Mouse (Mus musculus) liver (tissue): ENCODE measurements around the gene Klk1b9.
"Not testable (repeated sequence)": the region's sequence is repeated elsewhere in the genome, so short reads cannot be mapped to it uniquely, and the experiment has no call there.

Experiments used
- DNase-seq: peaks from one replicate; pipeline ENCODE4 v3.0.0-alpha.2; 2020; ENCODE audit warnings: mixed read lengths

The Klk1b9 gene

GRCm38 (mm10) chr7:43975761-43976160, at the start of gene Klk1b9:
Gene Klk1b9 (plus strand): TSS chr7:43976061.
- not testable (repeated sequence) for DNase-seq

GRCm38 (mm10) chr7:43928521-43928920, 47.3 kb upstream of the Klk1b9 start:
- peak; percentile 13 for DNase-seq

GRCm38 (mm10) chr7:43932337-43932736, 43.5 kb upstream of the Klk1b9 start:
- DNase-seq = no peak

- DNase-seq = no peak
Measured at GRCm38 (mm10) chr7:43933440-43933839, 42.4 kb upstream of the Klk1b9 start, which contains the start of gene Klk15. Gene Klk15 (plus strand): TSS chr7:43933740.

GRCm38 (mm10) chr7:43934747-43935146, 41.1 kb upstream of the Klk1b9 start:
- no peak for DNase-seq

- DNase-seq = no peak
Measured at GRCm38 (mm10) chr7:43936551-43936950, 39.3 kb upstream of the Klk1b9 start.

- DNase-seq = not testable (repeated sequence)
Measured at GRCm38 (mm10) chr7:43942293-43942692, 33.6 kb upstream of the Klk1b9 start.

GRCm38 (mm10) chr7:43944727-43945264, 31.1 kb upstream of the Klk1b9 start:
- DNase-seq = no peak

GRCm38 (mm10) chr7:43950364-43950763, 25.5 kb upstream of the Klk1b9 start, which contains the start of gene Klk1b8:
Gene Klk1b8 (plus strand): TSS chr7:43950664.
- no peak for DNase-seq

GRCm38 (mm10) chr7:43952703-43953102, 23.2 kb upstream of the Klk1b9 start:
- DNase-seq = no peak

- no peak for DNase-seq
Measured at GRCm38 (mm10) chr7:43966451-43966850, 9.4 kb upstream of the Klk1b9 start, which contains the start of gene Klk1b1. Gene Klk1b1 (plus strand): TSS chr7:43966751.

GRCm38 (mm10) chr7:43967058-43967457, 8.8 kb upstream of the Klk1b9 start:
- DNase-seq = no peak

GRCm38 (mm10) chr7:43967612-43968011, 8.2 kb upstream of the Klk1b9 start:
- no peak for DNase-seq

GRCm38 (mm10) chr7:43985657-43986056, 9.8 kb downstream of the Klk1b9 start:
- DNase-seq = no peak

GRCm38 (mm10) chr7:43994821-43995220, 19.0 kb downstream of the Klk1b9 start:
- DNase-seq = not testable (repeated sequence)

- not testable (repeated sequence) for DNase-seq
Measured at GRCm38 (mm10) chr7:43995577-43995976, 19.7 kb downstream of the Klk1b9 start, which contains the start of gene Klk1b11. Gene Klk1b11 (plus strand): TSS chr7:43995877.

GRCm38 (mm10) chr7:44004847-44005246, 29.0 kb downstream of the Klk1b9 start:
- no peak for DNase-seq

- not testable (repeated sequence) for DNase-seq
Measured at GRCm38 (mm10) chr7:44011868-44012267, 36.0 kb downstream of the Klk1b9 start, which contains the start of gene Klk1b26. Gene Klk1b26 (plus strand): TSS chr7:44012168.

GRCm38 (mm10) chr7:44014666-44015065, 38.8 kb downstream of the Klk1b9 start:
- DNase-seq = not testable (repeated sequence)

- DNase-seq = no peak
Measured at GRCm38 (mm10) chr7:44015071-44015470, 39.2 kb downstream of the Klk1b9 start.
